Mouse (Mus musculus): Measurements from ENCODE around the gene Tecpr1.

The Tecpr1 gene

GRCm38 (mm10) chr5:144251876-144252577, 28.6 kb upstream of the Tecpr1 start:
- peak in 1 of 2 experiments; percentile 62 for DNase-seq (ENCODE audit: low spot score in 2 of 2)

- no peak for DNase-seq (ENCODE audit: low spot score in 2 of 2)
Measured at GRCm38 (mm10) chr5:144249871-144250270, 26.5 kb upstream of the Tecpr1 start.

GRCm38 (mm10) chr5:144247906-144248585, 24.6 kb upstream of the Tecpr1 start:
- DNase-seq (ENCODE audit: low spot score in 2 of 2), result no peak

GRCm38 (mm10) chr5:144247307-144247706, 23.9 kb upstream of the Tecpr1 start:
- DNase-seq (ENCODE audit: low spot score in 2 of 2), result no peak

GRCm38 (mm10) chr5:144246669-144247068, 23.3 kb upstream of the Tecpr1 start:
- DNase-seq (ENCODE audit: low spot score in 2 of 2), result no peak

GRCm38 (mm10) chr5:144245592-144245991, 22.2 kb upstream of the Tecpr1 start:
- DNase-seq (ENCODE audit: low spot score in 2 of 2), result no peak

GRCm38 (mm10) chr5:144243901-144244487, 20.6 kb upstream of the Tecpr1 start, which contains the start of gene Bri3:
TSS of gene Bri3 (plus strand) at chr5:144244437.
- no peak for DNase-seq (ENCODE audit: low spot score in 2 of 2)

GRCm38 (mm10) chr5:144238969-144239368, 15.6 kb upstream of the Tecpr1 start:
- DNase-seq (ENCODE audit: low spot score in 2 of 2), result no peak

GRCm38 (mm10) chr5:144234714-144235113, 11.3 kb upstream of the Tecpr1 start:
- DNase-seq (ENCODE audit: low spot score in 2 of 2), result no peak

- DNase-seq (ENCODE audit: low spot score in 2 of 2), result no peak
Measured at GRCm38 (mm10) chr5:144234222-144234621, 10.8 kb upstream of the Tecpr1 start.

GRCm38 (mm10) chr5:144232531-144232930, 9.1 kb upstream of the Tecpr1 start:
- no peak for DNase-seq (ENCODE audit: low spot score in 2 of 2)

GRCm38 (mm10) chr5:144231410-144231809, 8.0 kb upstream of the Tecpr1 start:
- no peak for DNase-seq (ENCODE audit: low spot score in 2 of 2)

GRCm38 (mm10) chr5:144230216-144230615, 6.8 kb upstream of the Tecpr1 start:
- no peak for DNase-seq (ENCODE audit: low spot score in 2 of 2)

- DNase-seq (ENCODE audit: low spot score in 2 of 2), result no peak
Measured at GRCm38 (mm10) chr5:144226220-144226619, 2.8 kb upstream of the Tecpr1 start.

- no peak for DNase-seq (ENCODE audit: low spot score in 2 of 2)
Measured at GRCm38 (mm10) chr5:144223899-144224816, 743 bp upstream of the Tecpr1 start.

- DNase-seq (ENCODE audit: low spot score in 2 of 2), result no peak
Measured at GRCm38 (mm10) chr5:144222811-144223502, 458 bp downstream of the Tecpr1 start.

GRCm38 (mm10) chr5:144221305-144221704, 2.1 kb downstream of the Tecpr1 start:
- no peak for DNase-seq (ENCODE audit: low spot score in 2 of 2)

GRCm38 (mm10) chr5:144219936-144220335, 3.5 kb downstream of the Tecpr1 start:
- no peak for DNase-seq (ENCODE audit: low spot score in 2 of 2)

- no peak for DNase-seq (ENCODE audit: low spot score in 2 of 2)
Measured at GRCm38 (mm10) chr5:144219306-144219705, 4.1 kb downstream of the Tecpr1 start.

GRCm38 (mm10) chr5:144218061-144218460, 5.4 kb downstream of the Tecpr1 start:
- no peak for DNase-seq (ENCODE audit: low spot score in 2 of 2)

GRCm38 (mm10) chr5:144215992-144216391, 7.4 kb downstream of the Tecpr1 start:
- DNase-seq (ENCODE audit: low spot score in 2 of 2), result no peak

Measured in right cerebral cortex, postnatal 10 days (tissue).